Mouse (Mus musculus): ENCODE data around the gene Apln. TPM values are rescaled to one million over a fixed set of nuclear protein-coding genes. Genes with fewer than 3 reads are reported as not detected.
A peak's percentile ranks its signal among the peaks of the same experiment; 100 is the strongest.

Apln gene
- total and polyA plus RNA-seq, 2 experiments: 0.04 to 0.09 TPM

- Histone ChIP-seq H3K4me3 (ENCODE audit: insufficient read depth, low read depth, low read length) (no peak overlapping the region), H3K4me1 (ENCODE audit: control insufficient read depth, insufficient read depth, low read length) (no peaks in the 10 kb centered on the region), H3K9ac (ENCODE audit: low read depth, low read length) (no peak overlapping the region), H3K27ac (replicated peaks; ENCODE audit: insufficient read depth, low read depth, low read length) (no peak overlapping the region), H3K36me3 (ENCODE audit: control insufficient read depth, insufficient read depth, low read length) (no peaks in the 10 kb centered on the region), H3K79me2 (ENCODE audit: control insufficient read depth, insufficient read depth, low read length) (no peaks in the 10 kb centered on the region), H3K27me3 (ENCODE audit: control insufficient read depth, insufficient read depth, low read length) (no peaks in the 10 kb centered on the region)
- 62% methylated on average over 3 of the region's 3 CpGs for WGBS
- TF ChIP-seq POLR2A (IDR thresholded peaks at IDR 0.05; ENCODE audit: extremely low read depth, insufficient read depth, low read length): no peak
- no peak for DNase-seq (ENCODE audit: extremely low read depth, low read depth, low spot score)
These were observed 1.6 kb downstream of the Apln start for GRCm38 (mm10) chrX:48033024-48033423.

DNA sequence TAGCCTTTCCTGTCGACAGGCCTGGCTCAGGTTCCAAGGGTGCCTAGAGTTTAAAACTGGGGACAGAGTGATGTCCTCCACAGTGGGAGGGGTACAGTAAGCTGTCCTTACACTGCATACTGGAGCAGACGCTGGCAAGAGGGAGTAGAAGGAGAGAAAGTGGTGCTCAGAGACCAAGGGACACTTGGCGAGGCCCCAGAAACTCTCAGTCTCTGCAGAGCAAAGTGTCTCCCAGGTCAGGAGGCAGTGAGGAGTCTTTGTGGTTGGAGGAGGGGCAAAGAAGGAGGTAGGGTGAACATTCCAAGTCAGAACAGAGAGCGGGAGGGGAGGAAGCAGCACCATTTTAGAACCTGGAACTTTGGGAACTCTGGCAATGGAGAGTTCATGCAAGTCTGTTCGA lies 2.8 kb downstream of the Apln start:
- no peak for TF ChIP-seq CTCF (IDR thresholded peaks at IDR 0.05; ENCODE audit: low read depth, low read length)
- TF ChIP-seq POLR2A (IDR thresholded peaks at IDR 0.05; ENCODE audit: extremely low read depth, insufficient read depth, low read length): no peak
- Histone ChIP-seq H3K4me3 (ENCODE audit: insufficient read depth, low read depth, low read length) (no peak overlapping the region), H3K9ac (ENCODE audit: low read depth, low read length) (no peak overlapping the region), H3K36me3 (ENCODE audit: control insufficient read depth, insufficient read depth, low read length) (no peaks in the 10 kb centered on the region), H3K4me1 (ENCODE audit: control insufficient read depth, insufficient read depth, low read length) (no peaks in the 10 kb centered on the region), H3K27me3 (ENCODE audit: control insufficient read depth, insufficient read depth, low read length) (no peaks in the 10 kb centered on the region), H3K27ac (replicated peaks; ENCODE audit: insufficient read depth, low read depth, low read length) (no peak overlapping the region), H3K79me2 (ENCODE audit: control insufficient read depth, insufficient read depth, low read length) (no peaks in the 10 kb centered on the region)
- no peak for DNase-seq (ENCODE audit: extremely low read depth, low read depth, low spot score)
- 78% methylated on average over 5 of the region's 5 CpGs for WGBS

DNA sequence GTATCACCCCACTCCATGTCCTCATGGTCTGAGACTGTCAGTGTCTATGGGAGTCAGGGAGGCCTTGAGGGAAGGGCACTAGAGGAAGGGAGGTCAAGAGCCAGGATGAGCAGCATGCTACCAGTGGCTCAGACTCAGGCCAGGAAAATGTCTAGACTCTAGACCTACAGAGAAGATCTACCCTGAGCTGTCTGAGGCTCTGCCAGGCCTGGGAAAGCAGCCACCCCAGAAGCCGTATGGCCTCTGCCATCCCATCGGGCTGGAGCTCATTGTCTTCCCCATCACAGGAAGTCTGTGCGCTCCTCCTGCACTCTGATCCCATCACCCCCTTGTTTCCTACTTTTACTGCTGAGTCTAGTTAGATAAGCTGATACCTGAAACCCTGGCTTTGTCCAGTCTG lies 4.1 kb downstream of the Apln start:
- H3K79me2 ChIP-seq (ENCODE audit: control insufficient read depth, insufficient read depth, low read length): no peaks in the 10 kb centered on the region
- no peaks in the 10 kb centered on the region for H3K36me3 ChIP-seq (ENCODE audit: control insufficient read depth, insufficient read depth, low read length)
- no peak for DNase-seq (ENCODE audit: extremely low read depth, low read depth, low spot score)
- no peak for TF ChIP-seq CTCF (IDR thresholded peaks at IDR 0.05; ENCODE audit: low read depth, low read length)
- no peak for TF ChIP-seq POLR2A (IDR thresholded peaks at IDR 0.05; ENCODE audit: extremely low read depth, insufficient read depth, low read length)
- no peak overlapping the region for H3K9ac ChIP-seq (ENCODE audit: low read depth, low read length)
- no peaks in the 10 kb centered on the region for H3K4me1 ChIP-seq (ENCODE audit: control insufficient read depth, insufficient read depth, low read length)
- H3K27ac ChIP-seq (replicated peaks; ENCODE audit: insufficient read depth, low read depth, low read length): no peak overlapping the region
- WGBS: 78% methylated on average over 3 of the region's 3 CpGs
- no peak overlapping the region for H3K4me3 ChIP-seq (ENCODE audit: insufficient read depth, low read depth, low read length)
- no peaks in the 10 kb centered on the region for H3K27me3 ChIP-seq (ENCODE audit: control insufficient read depth, insufficient read depth, low read length)

DNA sequence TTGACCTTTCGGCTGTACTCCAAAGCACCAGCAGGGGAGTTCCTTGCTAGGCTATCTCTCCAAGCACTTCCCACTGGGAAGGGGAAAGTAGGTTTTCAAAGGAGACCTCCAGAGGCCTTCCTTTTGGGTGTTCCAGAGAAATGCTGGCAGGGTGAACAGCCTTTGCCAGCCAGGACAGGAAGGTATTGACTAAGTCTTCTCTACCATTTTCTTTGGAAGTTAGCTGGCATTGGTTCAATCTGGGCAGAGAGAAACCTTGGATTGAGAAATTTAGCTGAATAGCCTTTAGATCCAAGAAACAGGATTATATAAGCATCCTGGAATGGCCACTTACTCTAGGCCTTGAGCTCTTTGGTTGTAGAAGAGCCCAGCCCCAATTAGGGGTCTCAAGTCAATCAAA lies 11.8 kb downstream of the Apln start:
- no peak for DNase-seq (ENCODE audit: extremely low read depth, low read depth, low spot score)
- H3K27me3 ChIP-seq (ENCODE audit: control insufficient read depth, insufficient read depth, low read length): no peaks in the 10 kb centered on the region
- H3K4me3 ChIP-seq (ENCODE audit: insufficient read depth, low read depth, low read length): no peak overlapping the region

DNA sequence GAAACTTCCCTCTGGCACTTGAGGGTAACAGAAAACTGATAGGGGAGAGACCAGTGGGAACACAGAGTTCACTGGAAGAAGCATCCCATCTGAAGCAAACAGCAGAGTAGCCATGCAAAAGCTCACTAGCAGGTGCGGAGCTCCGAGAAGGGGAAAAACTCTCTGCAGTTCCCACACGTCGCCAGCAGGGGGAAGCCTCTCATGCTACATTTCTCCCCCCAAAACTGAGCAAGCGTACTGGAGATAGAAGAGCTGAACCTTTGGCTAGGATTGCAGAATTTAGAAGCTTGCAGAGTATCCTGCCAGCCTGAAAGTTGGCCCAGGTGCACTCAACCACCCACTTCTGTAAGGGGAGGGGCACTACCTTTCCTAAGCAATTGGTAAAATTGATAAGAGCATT lies 14.7 kb downstream of the Apln start:
- no peaks in the 10 kb centered on the region for H3K36me3 ChIP-seq (ENCODE audit: control insufficient read depth, insufficient read depth, low read length)
- H3K79me2 ChIP-seq (ENCODE audit: control insufficient read depth, insufficient read depth, low read length): no peaks in the 10 kb centered on the region
- H3K9ac ChIP-seq (ENCODE audit: low read depth, low read length): no peak overlapping the region
- peak; percentile 27 for DNase-seq (ENCODE audit: extremely low read depth, low read depth, low spot score)
- H3K27ac ChIP-seq (replicated peaks; ENCODE audit: insufficient read depth, low read depth, low read length): no peak overlapping the region
- TF ChIP-seq POLR2A (IDR thresholded peaks at IDR 0.05; ENCODE audit: extremely low read depth, insufficient read depth, low read length): no peak
- peak; percentile 76 for TF ChIP-seq CTCF (IDR thresholded peaks at IDR 0.05; ENCODE audit: low read depth, low read length)
- H3K4me1 ChIP-seq (ENCODE audit: control insufficient read depth, insufficient read depth, low read length): no peaks in the 10 kb centered on the region
- WGBS: 2% methylated on average over 5 of the region's 5 CpGs
- no peaks in the 10 kb centered on the region for H3K27me3 ChIP-seq (ENCODE audit: control insufficient read depth, insufficient read depth, low read length)
- H3K4me3 ChIP-seq (ENCODE audit: insufficient read depth, low read depth, low read length): no peak overlapping the region

More for the DNA sequence above, 11.8 kb downstream of the Apln start:
- TF ChIP-seq POLR2A (IDR thresholded peaks at IDR 0.05; ENCODE audit: extremely low read depth, insufficient read depth, low read length) (no peak), CTCF (IDR thresholded peaks at IDR 0.05; ENCODE audit: low read depth, low read length) (no peak)
- no peak overlapping the region for H3K9ac ChIP-seq (ENCODE audit: low read depth, low read length)
- no peak overlapping the region for H3K27ac ChIP-seq (replicated peaks; ENCODE audit: insufficient read depth, low read depth, low read length)
- no peaks in the 10 kb centered on the region for H3K4me1 ChIP-seq (ENCODE audit: control insufficient read depth, insufficient read depth, low read length)
- no peaks in the 10 kb centered on the region for H3K36me3 ChIP-seq (ENCODE audit: control insufficient read depth, insufficient read depth, low read length)
- H3K79me2 ChIP-seq (ENCODE audit: control insufficient read depth, insufficient read depth, low read length): no peaks in the 10 kb centered on the region
- 82% methylated on average over 1 of the region's 1 CpGs for WGBS

GRCm38 (mm10) chrX:48019359-48019758 lies 15.3 kb downstream of the Apln start:
- Histone ChIP-seq H3K9ac (ENCODE audit: low read depth, low read length) (no peak overlapping the region), H3K4me3 (ENCODE audit: insufficient read depth, low read depth, low read length) (no peak overlapping the region), H3K4me1 (ENCODE audit: control insufficient read depth, insufficient read depth, low read length) (no peaks in the 10 kb centered on the region), H3K27ac (replicated peaks; ENCODE audit: insufficient read depth, low read depth, low read length) (no peak overlapping the region), H3K27me3 (ENCODE audit: control insufficient read depth, insufficient read depth, low read length) (no peaks in the 10 kb centered on the region), H3K79me2 (ENCODE audit: control insufficient read depth, insufficient read depth, low read length) (no peaks in the 10 kb centered on the region), H3K36me3 (ENCODE audit: control insufficient read depth, insufficient read depth, low read length) (no peaks in the 10 kb centered on the region)
- TF ChIP-seq CTCF (IDR thresholded peaks at IDR 0.05; ENCODE audit: low read depth, low read length) (no peak), POLR2A (IDR thresholded peaks at IDR 0.05; ENCODE audit: extremely low read depth, insufficient read depth, low read length) (no peak)
- DNase-seq (ENCODE audit: extremely low read depth, low read depth, low spot score): no peak
- 25% methylated on average over 14 of the region's 15 CpGs for WGBS
